Mouse (Mus musculus) neural tube, embryonic 12.5 days (tissue): ENCODE results near the gene Rhof. TPM values are rescaled to one million over a fixed set of nuclear protein-coding genes. Genes with fewer than 3 reads are reported as not detected.

ENCODE experiments used
- ATAC-seq: fragments of 200-750 bp; cut with Nextera tagmentation; 2 replicates; pipeline ENCODE4 v1.8.0; 2017; ENCODE audit warnings: low read depth, mild to moderate bottlenecking, moderate TSS enrichment, moderate library complexity; ENCODE audit not compliant: low FRiP score
- H3K27ac ChIP-seq: fragments of 300-500 bp; sonication (generic); 2 replicates; pipeline ENCODE4 v1.5.1; 2016
- H3K27me3 ChIP-seq: fragments of 300-500 bp; sonication (generic); replicated peaks from 2 replicates; pipeline ENCODE4 v1.6.1; 2016; ENCODE audit warnings: mild to moderate bottlenecking
- H3K36me3 ChIP-seq: fragments of 300-500 bp; sonication (generic); 2 replicates; pipeline ENCODE4 v1.6.1; 2016; ENCODE audit warnings: mild to moderate bottlenecking
- H3K4me1 ChIP-seq: fragments of 300-500 bp; sonication (generic); 2 replicates; pipeline ENCODE4 v1.6.1; 2016
- H3K4me2 ChIP-seq: fragments of 300-500 bp; sonication (generic); replicated peaks from 2 replicates; pipeline ENCODE4 v1.6.1; 2016; ENCODE audit warnings: mild to moderate bottlenecking
- H3K4me3 ChIP-seq: fragments of 300-500 bp; sonication (generic); 2 replicates; pipeline ENCODE4 v1.5.1; 2016
- H3K9ac ChIP-seq: fragments of 300-500 bp; sonication (generic); 2 replicates; pipeline ENCODE4 v1.6.1; 2016; ENCODE audit warnings: mild to moderate bottlenecking
- H3K9me3 ChIP-seq: fragments of 300-500 bp; sonication (generic); 2 replicates; pipeline ENCODE4 v1.6.1; 2016; ENCODE audit warnings: mild to moderate bottlenecking
- WGBS: fragments of 180-500 bp; shearing (Covaris S2); methylation state at CpG from one replicate; pipeline ENCODE4 v1.1.7; 2016; 5-methylcytosine and 5-hydroxymethylcytosine counted together
- polyA plus RNA-seq: library from polyadenylated mRNA; unstranded; fragments of >200 nt; fragmentation: Nextera tagmentation; extraction: Ambion mirVana; gene quantifications from 2 replicates; pipeline ENCODE4 v1.2.1, GENCODE M21; 2016

Gene Rhof
- polyA plus RNA-seq, 1 experiment from 2014 or later: 2.9 TPM

GRCm38 (mm10) chr5:123130030-123130813, 2.3 kb downstream of the Rhof start:
- WGBS: 92% methylated on average over 9 of the region's 9 CpGs
- Histone ChIP-seq H3K27ac (no peak overlapping the region), H3K4me2 (no peak overlapping the region), H3K4me3 (no peak overlapping the region), H3K4me1 (peaks cover 39% of the 10 kb centered on the region), H3K27me3 (no peaks in the 10 kb centered on the region), H3K36me3 (peaks cover 57% of the 10 kb centered on the region), H3K9me3 (no peaks in the 10 kb centered on the region), H3K9ac (no peak overlapping the region)
- no peak for ATAC-seq

- Histone ChIP-seq H3K4me1 (peaks cover 29% of the 10 kb centered on the region), H3K36me3 (peaks cover 49% of the 10 kb centered on the region), H3K9ac (no peak overlapping the region), H3K27ac (no peak overlapping the region), H3K27me3 (no peaks in the 10 kb centered on the region), H3K4me3 (no peak overlapping the region), H3K4me2 (no peak overlapping the region), H3K9me3 (no peaks in the 10 kb centered on the region)
- ATAC-seq: no peak
- 87% methylated on average over 10 of the region's 10 CpGs for WGBS
Observed at GRCm38 (mm10) chr5:123129170-123129757, 3.2 kb downstream of the Rhof start.

GRCm38 (mm10) chr5:123128426-123129169, 3.9 kb downstream of the Rhof start:
- Histone ChIP-seq H3K9ac (no peak overlapping the region), H3K36me3 (peaks cover 54% of the 10 kb centered on the region), H3K27ac (no peak overlapping the region), H3K4me1 (peaks cover 23% of the 10 kb centered on the region), H3K4me3 (no peak overlapping the region), H3K4me2 (no peak overlapping the region), H3K9me3 (no peaks in the 10 kb centered on the region), H3K27me3 (no peaks in the 10 kb centered on the region)
- 68% methylated on average over 10 of the region's 10 CpGs for WGBS
- ATAC-seq: no peak

GRCm38 (mm10) chr5:123127031-123127430, 5.5 kb downstream of the Rhof start:
- H3K4me1 ChIP-seq: peaks cover 8% of the 10 kb centered on the region
- H3K9me3 ChIP-seq: peaks cover 4% of the 10 kb centered on the region; the same call in 1 of the 2 replicates
- 76% methylated on average over 6 of the region's 6 CpGs for WGBS
- no peak overlapping the region for H3K4me3 ChIP-seq
- no peak overlapping the region for H3K27ac ChIP-seq
- H3K27me3 ChIP-seq: no peaks in the 10 kb centered on the region
- peaks cover 65% of the 10 kb centered on the region for H3K36me3 ChIP-seq
- ATAC-seq: no peak
- H3K4me2 ChIP-seq: no peak overlapping the region
- H3K9ac ChIP-seq: no peak overlapping the region

GRCm38 (mm10) chr5:123125638-123126406, 6.7 kb downstream of the Rhof start:
- Histone ChIP-seq H3K9me3 (peaks cover 4% of the 10 kb centered on the region; the same call in 1 of the 2 replicates), H3K4me3 (no peak overlapping the region), H3K4me1 (peaks cover 3% of the 10 kb centered on the region; the same call in 1 of the 2 replicates), H3K9ac (no peak overlapping the region), H3K27me3 (no peaks in the 10 kb centered on the region), H3K36me3 (peaks cover 54% of the 10 kb centered on the region), H3K27ac (no peak overlapping the region), H3K4me2 (no peak overlapping the region)
- ATAC-seq: no peak
- WGBS: 84% methylated on average over 18 of the region's 18 CpGs

- Histone ChIP-seq H3K4me2 (no peak overlapping the region), H3K27me3 (no peaks in the 10 kb centered on the region), H3K27ac (no peak overlapping the region), H3K9ac (no peak overlapping the region), H3K9me3 (peaks cover 4% of the 10 kb centered on the region; the same call in 1 of the 2 replicates), H3K4me3 (no peak overlapping the region), H3K4me1 (peaks cover 10% of the 10 kb centered on the region; the same call in 1 of the 2 replicates), H3K36me3 (peaks cover 47% of the 10 kb centered on the region)
- WGBS: 85% methylated on average over 6 of the region's 6 CpGs
- ATAC-seq: no peak
Observed at GRCm38 (mm10) chr5:123125105-123125504, 7.4 kb downstream of the Rhof start.

- no peak overlapping the region for H3K27ac ChIP-seq
- H3K27me3 ChIP-seq: no peaks in the 10 kb centered on the region
- no peak overlapping the region for H3K4me3 ChIP-seq
- H3K4me2 ChIP-seq: no peak overlapping the region
- H3K4me1 ChIP-seq: peaks cover 10% of the 10 kb centered on the region; the same call in 1 of the 2 replicates
- WGBS: 88% methylated on average over 4 of the region's 4 CpGs
- H3K9ac ChIP-seq: no peak overlapping the region
- peaks cover 4% of the 10 kb centered on the region; the same call in 1 of the 2 replicates for H3K9me3 ChIP-seq
- no peak for ATAC-seq
- H3K36me3 ChIP-seq: peaks cover 36% of the 10 kb centered on the region
Observed at GRCm38 (mm10) chr5:123122181-123122580, 10.3 kb downstream of the Rhof start.

- no peak overlapping the region for H3K4me2 ChIP-seq
- H3K4me3 ChIP-seq: no peak overlapping the region
- H3K4me1 ChIP-seq: peaks cover 10% of the 10 kb centered on the region; the same call in 1 of the 2 replicates
- H3K9me3 ChIP-seq: peaks cover 4% of the 10 kb centered on the region; the same call in 1 of the 2 replicates
- H3K36me3 ChIP-seq: peaks cover 28% of the 10 kb centered on the region
- no peak overlapping the region for H3K27ac ChIP-seq
- H3K27me3 ChIP-seq: no peaks in the 10 kb centered on the region
- ATAC-seq: no peak
- no peak overlapping the region for H3K9ac ChIP-seq
- 40% methylated on average over 7 of the region's 7 CpGs for WGBS
Observed at GRCm38 (mm10) chr5:123120624-123121215, 11.8 kb downstream of the Rhof start.

- peaks cover 13% of the 10 kb centered on the region for H3K4me1 ChIP-seq
- H3K4me3 ChIP-seq: no peak overlapping the region
- no peak overlapping the region for H3K4me2 ChIP-seq
- WGBS: 89% methylated on average over 10 of the region's 10 CpGs
- ATAC-seq: no peak
- peaks cover 4% of the 10 kb centered on the region; the same call in 1 of the 2 replicates for H3K9me3 ChIP-seq
- H3K36me3 ChIP-seq: peaks cover 20% of the 10 kb centered on the region
- H3K9ac ChIP-seq: no peak overlapping the region
- H3K27ac ChIP-seq: no peak overlapping the region
- no peaks in the 10 kb centered on the region for H3K27me3 ChIP-seq
Observed at GRCm38 (mm10) chr5:123118826-123119225, 13.7 kb downstream of the Rhof start.

GRCm38 (mm10) chr5:123117773-123118172, 14.7 kb downstream of the Rhof start:
- H3K4me1 ChIP-seq: peaks cover 13% of the 10 kb centered on the region
- H3K27ac ChIP-seq: no peak overlapping the region
- H3K36me3 ChIP-seq: peaks cover 12% of the 10 kb centered on the region; the same call in 1 of the 2 replicates
- no peak overlapping the region for H3K4me2 ChIP-seq
- 85% methylated on average over 8 of the region's 8 CpGs for WGBS
- no peak overlapping the region for H3K4me3 ChIP-seq
- peaks cover 4% of the 10 kb centered on the region; the same call in 1 of the 2 replicates for H3K9me3 ChIP-seq
- H3K9ac ChIP-seq: no peak overlapping the region
- ATAC-seq: no peak
- no peaks in the 10 kb centered on the region for H3K27me3 ChIP-seq

GRCm38 (mm10) chr5:123117257-123117656, 15.2 kb downstream of the Rhof start:
- H3K27ac ChIP-seq: no peak overlapping the region
- peaks cover 7% of the 10 kb centered on the region; the same call in 1 of the 2 replicates for H3K36me3 ChIP-seq
- no peak overlapping the region for H3K4me2 ChIP-seq
- no peak overlapping the region for H3K4me3 ChIP-seq
- H3K9ac ChIP-seq: no peak overlapping the region
- peaks cover 13% of the 10 kb centered on the region for H3K4me1 ChIP-seq
- 14% methylated on average over 10 of the region's 10 CpGs for WGBS
- no peak for ATAC-seq
- H3K9me3 ChIP-seq: peaks cover 1% of the 10 kb centered on the region; the same call in 1 of the 2 replicates
- no peaks in the 10 kb centered on the region for H3K27me3 ChIP-seq
